Mouse (Mus musculus) MEL (cell line): ENCODE measurements around the gene Oas1c.

Experiments used
- BHLHE40 ChIP-seq: IDR thresholded peaks from 2 replicates; pipeline ENCODE4 v1.6.1; 2012; ENCODE audit warnings: low read depth, mild to moderate bottlenecking, inconsistent platforms, low read length, improper control_type of control experiment, borderline replicate concordance
- CTCF ChIP-seq, 3 experiments: IDR thresholded peaks in 2 of 3; conservative IDR thresholded peaks in 1 of 3; 2 replicates each; pipeline ENCODE4 v1.5.1; 2011 to 2012; ENCODE audit warnings: low read length in 3 of 3, low read depth in 2 of 3, mild to moderate bottlenecking in 2 of 3, improper control_type of control experiment in 1 of 3, inconsistent platforms in 1 of 3, mixed read lengths in 1 of 3, moderate library complexity in 1 of 3; ENCODE audit not compliant: control insufficient read depth in 1 of 3, insufficient read depth in 1 of 3, poor library complexity in 1 of 3, severe bottlenecking in 1 of 3
- POLR2AphosphoS5 ChIP-seq: IDR thresholded peaks from 2 replicates; pipeline ENCODE4 v1.6.1; 2012; ENCODE audit warnings: low read depth, borderline replicate concordance, mild to moderate bottlenecking, inconsistent platforms, low read length, moderate library complexity, mixed read lengths
- SIN3A ChIP-seq: IDR thresholded peaks from 2 replicates; pipeline ENCODE4 v1.6.1; 2012; ENCODE audit warnings: low read length, improper control_type of control experiment, inconsistent platforms
- TAL1 ChIP-seq: IDR thresholded peaks from 2 replicates; pipeline ENCODE4 v1.6.1; 2012; ENCODE audit warnings: mild to moderate bottlenecking, inconsistent platforms, low read length, moderate library complexity, mixed read lengths
- TCF12 ChIP-seq: IDR thresholded peaks from 2 replicates; pipeline ENCODE4 v1.6.1; 2014; ENCODE audit warnings: low read depth, mild to moderate bottlenecking, inconsistent platforms, low read length, improper control_type of control experiment, moderate library complexity
- ZC3H11A ChIP-seq: IDR thresholded peaks from 2 replicates; pipeline ENCODE4 v1.6.1; 2012; ENCODE audit warnings: low read depth, mild to moderate bottlenecking, inconsistent platforms, low read length, improper control_type of control experiment
- ZKSCAN1 ChIP-seq: IDR thresholded peaks from 2 replicates; pipeline ENCODE4 v1.6.1; 2012; ENCODE audit warnings: low read depth, mild to moderate bottlenecking, inconsistent platforms, low read length, improper control_type of control experiment, moderate library complexity

- no peak for TF ChIP-seq POLR2AphosphoS5
- TF ChIP-seq CTCF (IDR thresholded peaks at IDR 0.05 in 2 of 3, conservative IDR thresholded peaks at IDR 0.05 in 1 of 3; ENCODE audit: control insufficient read depth in 1 of 3, insufficient read depth in 1 of 3, low read depth in 2 of 3, low read length in 3 of 3, poor library complexity in 1 of 3, severe bottlenecking in 1 of 3), result no peak
- TF ChIP-seq ZKSCAN1, result no peak
- no peak for TF ChIP-seq ZC3H11A
- TF ChIP-seq TAL1, result no peak
- no peak for TF ChIP-seq SIN3A
- TF ChIP-seq TCF12, result no peak
- no peak for TF ChIP-seq BHLHE40
Measured at GRCm38 (mm10) chr5:120782446-120782845, 29.9 kb downstream of the Oas1c start.
